Mouse (Mus musculus) megakaryocyte, embryonic 14.5 days (primary cell): ENCODE results near the gene Rbm28. TPM values are rescaled to one million over a fixed set of nuclear protein-coding genes. Genes with fewer than 3 reads are reported as not detected.

Experiments
- H3K27me3 ChIP-seq: replicated peaks from 2 replicates; pipeline ENCODE3; 2012; ENCODE audit warnings: inconsistent platforms
- H3K36me3 ChIP-seq: replicated peaks from 2 replicates; pipeline ENCODE3; 2012; ENCODE audit warnings: low read length, inconsistent platforms, mixed read lengths
- H3K4me1 ChIP-seq: 2 replicates; pipeline ENCODE4 v1.6.1; 2012; ENCODE audit warnings: inconsistent platforms
- H3K4me3 ChIP-seq: replicated peaks from 2 replicates; pipeline ENCODE3; 2012; ENCODE audit warnings: moderate library complexity, mild to moderate bottlenecking, inconsistent platforms
- H3K9me3 ChIP-seq: 2 replicates; pipeline ENCODE4 v1.6.1; 2012; ENCODE audit warnings: inconsistent platforms
- FLI1 ChIP-seq: IDR thresholded peaks from 2 replicates; pipeline ENCODE4 v1.6.1; 2012; ENCODE audit warnings: low read length, inconsistent platforms, mixed read lengths
- GATA1 ChIP-seq: IDR thresholded peaks from 3 replicates; pipeline ENCODE4 v1.6.1; 2012; ENCODE audit warnings: mixed read lengths, low read length, inconsistent platforms, borderline replicate concordance
- polyA plus RNA-seq: library from polyadenylated mRNA; stranded (reverse); fragments of >175 nt; gene quantifications from 2 replicates; pipeline ENCODE4 v1.2.3, GENCODE M21; 2012; ENCODE audit warnings: low replicate concordance; ENCODE audit not compliant: insufficient read depth

The Rbm28 gene
- polyA plus RNA-seq, 1 experiment: 10.4 TPM

- H3K27me3 ChIP-seq: no peaks in the 10 kb centered on the region
- H3K4me3 ChIP-seq: no peak overlapping the region
- H3K4me1 ChIP-seq: peaks cover 14% of the 10 kb centered on the region
- peaks cover 80% of the 10 kb centered on the region for H3K36me3 ChIP-seq
- H3K9me3 ChIP-seq: no peaks in the 10 kb centered on the region
- TF ChIP-seq GATA1: no peak
- TF ChIP-seq FLI1: no peak
Measured at GRCm38 (mm10) chr6:29145456-29146307, 19.1 kb downstream of the Rbm28 start.

DNA sequence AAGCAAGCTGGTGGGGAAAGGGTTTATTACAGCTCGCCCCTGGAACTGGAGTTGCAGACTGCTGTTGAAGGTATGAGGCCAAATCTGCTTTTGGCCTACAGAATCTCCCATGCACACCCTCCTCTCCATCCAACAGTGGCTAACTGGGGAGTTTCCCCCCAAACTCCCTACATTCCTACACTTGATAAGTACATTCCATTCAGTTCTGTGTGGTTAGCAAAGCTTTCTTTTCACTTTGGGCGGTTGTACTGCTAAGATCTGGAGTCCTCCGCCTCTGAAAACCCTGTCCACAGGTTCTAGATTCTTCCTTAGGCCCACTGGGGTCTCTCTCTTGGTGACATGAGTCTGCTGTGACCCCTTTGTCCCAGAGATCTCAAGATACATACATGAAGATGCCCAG lies 19.8 kb downstream of the Rbm28 start:
- Histone ChIP-seq H3K4me1 (peaks cover 14% of the 10 kb centered on the region), H3K36me3 (peaks cover 82% of the 10 kb centered on the region), H3K27me3 (no peaks in the 10 kb centered on the region), H3K4me3 (no peak overlapping the region), H3K9me3 (no peaks in the 10 kb centered on the region)
- TF ChIP-seq FLI1: no peak
- TF ChIP-seq GATA1: no peak

DNA sequence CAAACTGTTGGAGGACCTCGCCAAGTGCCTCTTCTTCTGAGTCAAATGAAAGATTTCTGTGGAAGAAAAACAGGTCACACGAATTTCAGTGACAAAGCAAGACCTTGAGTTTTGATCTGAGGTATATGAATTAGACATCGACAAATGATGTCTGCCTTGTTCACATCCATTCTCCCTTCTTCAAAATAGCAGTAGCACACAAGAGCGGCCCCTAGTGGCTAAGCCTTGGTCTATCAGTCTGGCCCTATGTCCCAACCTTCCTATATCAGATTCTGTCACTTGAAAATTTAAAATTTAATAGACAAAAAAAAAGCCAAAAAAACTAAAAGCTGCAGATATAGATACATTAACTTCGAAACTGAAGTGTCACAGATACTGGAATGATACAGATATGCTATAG lies 21.2 kb downstream of the Rbm28 start:
- H3K9me3 ChIP-seq: no peaks in the 10 kb centered on the region

DNA sequence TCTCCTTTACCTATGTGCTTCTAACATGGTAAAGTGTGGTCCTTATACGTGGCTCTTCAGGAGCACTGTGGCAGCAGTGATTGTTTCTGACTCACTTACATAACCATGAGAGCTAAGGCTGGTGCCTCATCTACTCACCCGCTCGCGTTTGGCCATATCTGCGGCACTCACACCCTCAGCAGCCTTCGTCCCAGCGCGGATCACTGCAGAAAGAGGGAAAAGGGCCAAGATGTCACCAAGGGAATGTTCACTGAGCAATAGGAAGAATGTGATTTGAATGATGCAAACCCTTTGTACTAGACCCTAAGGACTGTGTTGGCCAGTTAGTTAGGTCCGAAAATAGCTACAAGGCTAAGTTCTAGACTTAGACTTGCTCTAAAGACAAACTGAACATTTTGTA lies 27.4 kb downstream of the Rbm28 start:
- Histone ChIP-seq H3K9me3 (no peaks in the 10 kb centered on the region), H3K36me3 (peaks cover 93% of the 10 kb centered on the region)

More for the DNA sequence above, 21.2 kb downstream of the Rbm28 start:
- Histone ChIP-seq H3K4me3 (no peak overlapping the region), H3K36me3 (peaks cover 82% of the 10 kb centered on the region), H3K27me3 (no peaks in the 10 kb centered on the region), H3K4me1 (peaks cover 14% of the 10 kb centered on the region)
- no peak for TF ChIP-seq GATA1
- no peak for TF ChIP-seq FLI1

DNA sequence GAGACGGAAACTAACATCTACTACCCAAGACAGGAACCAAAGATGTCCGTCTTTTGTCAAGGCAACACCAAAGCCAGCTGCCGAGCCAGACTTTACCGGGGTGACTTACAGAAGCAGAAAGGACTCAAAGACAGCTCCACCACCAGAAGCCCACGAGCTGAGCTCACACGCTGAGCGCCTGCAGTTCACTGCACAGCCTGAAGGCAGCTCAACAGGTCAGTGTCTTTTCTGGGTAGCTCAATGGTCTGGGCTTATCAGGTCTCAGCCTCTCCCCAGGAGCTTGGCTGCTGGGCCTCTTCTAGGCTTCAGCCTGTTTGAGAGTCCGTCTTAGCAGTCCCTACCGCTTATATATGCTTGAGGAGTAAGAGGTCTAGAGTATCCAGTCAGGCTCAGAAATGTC lies 31.7 kb downstream of the Rbm28 start:
- H3K4me1 ChIP-seq: no peaks in the 10 kb centered on the region
- peaks cover 94% of the 10 kb centered on the region for H3K36me3 ChIP-seq
- no peak overlapping the region for H3K4me3 ChIP-seq
- H3K27me3 ChIP-seq: no peaks in the 10 kb centered on the region
- TF ChIP-seq FLI1 (no peak), GATA1 (no peak)
- H3K9me3 ChIP-seq: no peaks in the 10 kb centered on the region

More for the DNA sequence above, 27.4 kb downstream of the Rbm28 start:
- H3K27me3 ChIP-seq: no peaks in the 10 kb centered on the region
- H3K4me3 ChIP-seq: no peak overlapping the region
- H3K4me1 ChIP-seq: no peaks in the 10 kb centered on the region
- TF ChIP-seq GATA1 (no peak), FLI1 (no peak)

DNA sequence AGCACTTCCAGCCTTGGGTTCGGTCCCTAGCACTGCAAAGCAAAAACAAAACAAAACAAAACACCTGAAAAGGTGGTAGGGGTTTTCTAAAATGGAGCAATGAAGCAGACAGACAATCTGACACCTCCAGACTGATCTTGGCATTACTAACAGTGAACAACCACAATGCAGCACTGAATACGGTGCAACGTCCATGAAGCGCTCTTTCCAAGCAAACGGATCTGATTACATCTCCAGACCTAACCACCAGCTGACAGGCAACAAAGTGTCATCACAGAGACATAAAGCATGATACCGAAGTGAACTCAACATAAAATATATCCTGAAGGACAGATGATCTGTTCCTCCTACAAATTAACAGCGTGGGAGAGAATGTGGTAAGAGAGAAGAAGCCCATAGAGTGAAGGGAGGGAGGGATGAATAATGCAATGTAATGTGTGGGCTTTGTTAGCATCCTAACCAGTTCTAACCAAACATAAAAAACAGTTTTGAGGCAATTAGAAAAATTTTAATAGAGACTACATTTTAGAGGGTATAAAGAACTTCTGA lies 37.9 kb downstream of the Rbm28 start:
- TF ChIP-seq FLI1: no peak
- no peak for TF ChIP-seq GATA1
- Histone ChIP-seq H3K4me3 (no peak overlapping the region), H3K9me3 (no peaks in the 10 kb centered on the region), H3K27me3 (no peaks in the 10 kb centered on the region), H3K36me3 (peaks cover 84% of the 10 kb centered on the region), H3K4me1 (no peaks in the 10 kb centered on the region)

- peaks cover 13% of the 10 kb centered on the region for H3K27me3 ChIP-seq
- peaks cover 15% of the 10 kb centered on the region for H3K36me3 ChIP-seq
- TF ChIP-seq FLI1 (no peak), GATA1 (no peak)
- H3K4me1 ChIP-seq: no peaks in the 10 kb centered on the region
- no peak overlapping the region for H3K4me3 ChIP-seq
- no peaks in the 10 kb centered on the region for H3K9me3 ChIP-seq
Measured at GRCm38 (mm10) chr6:29119990-29120389, 44.8 kb downstream of the Rbm28 start.

- Histone ChIP-seq H3K27me3 (peaks cover 13% of the 10 kb centered on the region), H3K4me3 (no peak overlapping the region), H3K9me3 (no peaks in the 10 kb centered on the region), H3K36me3 (peaks cover 5% of the 10 kb centered on the region), H3K4me1 (no peaks in the 10 kb centered on the region)
- TF ChIP-seq GATA1 (no peak), FLI1 (no peak)
Measured at GRCm38 (mm10) chr6:29118963-29119362, 45.8 kb downstream of the Rbm28 start.

- Histone ChIP-seq H3K4me1 (no peaks in the 10 kb centered on the region), H3K9me3 (peaks cover 4% of the 10 kb centered on the region; the same call in 1 of the 2 replicates), H3K36me3 (peaks cover 1% of the 10 kb centered on the region), H3K27me3 (peaks cover 13% of the 10 kb centered on the region), H3K4me3 (no peak overlapping the region)
- TF ChIP-seq FLI1: no peak
- TF ChIP-seq GATA1: no peak
Measured at GRCm38 (mm10) chr6:29118231-29118630, 46.6 kb downstream of the Rbm28 start.

GRCm38 (mm10) chr6:29117417-29118104 lies 47.2 kb downstream of the Rbm28 start:
- peaks cover 7% of the 10 kb centered on the region for H3K9me3 ChIP-seq
- H3K27me3 ChIP-seq: peaks cover 13% of the 10 kb centered on the region
- no peaks in the 10 kb centered on the region for H3K4me1 ChIP-seq
- H3K4me3 ChIP-seq: no peak overlapping the region
- TF ChIP-seq GATA1 (no peak), FLI1 (no peak)
- no peaks in the 10 kb centered on the region for H3K36me3 ChIP-seq
